Mouse (Mus musculus): ENCODE results near the gene Jmjd1c.

The Jmjd1c gene

DNA sequence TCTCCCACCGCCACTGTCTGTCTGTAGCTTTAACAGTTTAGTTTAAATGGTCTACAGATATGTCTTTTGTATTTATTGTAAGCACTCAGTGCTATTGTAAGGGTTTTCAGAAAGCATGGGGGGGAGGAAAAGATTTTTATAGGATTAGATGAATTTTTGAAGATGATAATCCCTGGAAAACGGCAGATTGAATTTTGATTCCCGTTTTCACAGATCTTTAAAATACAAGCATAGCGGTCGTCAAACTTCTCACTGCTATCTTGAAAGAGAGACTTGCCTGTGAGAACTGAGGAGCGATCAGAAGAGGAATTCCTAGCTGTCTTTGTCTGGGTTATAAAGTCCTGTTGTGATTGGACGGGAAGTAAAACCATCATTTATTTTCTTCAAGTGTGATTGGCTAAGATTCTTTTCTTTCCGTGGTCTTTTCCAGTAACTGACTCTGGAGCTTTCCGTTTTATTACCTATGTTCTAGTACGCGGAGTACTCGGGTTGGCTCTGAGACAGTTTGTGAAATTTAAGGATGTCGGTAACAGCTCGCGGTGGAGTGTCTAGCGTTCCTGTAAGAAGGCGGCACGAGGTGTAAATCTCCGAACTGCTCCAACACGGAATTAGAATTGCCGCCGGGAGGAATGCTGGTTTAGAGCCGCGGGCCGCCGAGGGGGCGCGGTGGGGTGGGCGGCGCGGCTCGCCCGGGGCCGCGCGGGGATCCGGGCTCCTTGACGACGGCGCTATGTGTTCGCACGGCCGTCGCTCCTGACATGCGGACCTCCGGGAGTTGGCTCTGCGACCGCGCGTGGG lies 30.3 kb downstream of the Jmjd1c start:
- peak in 1 of 2 experiments; percentile 13 for DNase-seq (ENCODE audit: low read depth in 2 of 2, low spot score in 2 of 2)

DNA sequence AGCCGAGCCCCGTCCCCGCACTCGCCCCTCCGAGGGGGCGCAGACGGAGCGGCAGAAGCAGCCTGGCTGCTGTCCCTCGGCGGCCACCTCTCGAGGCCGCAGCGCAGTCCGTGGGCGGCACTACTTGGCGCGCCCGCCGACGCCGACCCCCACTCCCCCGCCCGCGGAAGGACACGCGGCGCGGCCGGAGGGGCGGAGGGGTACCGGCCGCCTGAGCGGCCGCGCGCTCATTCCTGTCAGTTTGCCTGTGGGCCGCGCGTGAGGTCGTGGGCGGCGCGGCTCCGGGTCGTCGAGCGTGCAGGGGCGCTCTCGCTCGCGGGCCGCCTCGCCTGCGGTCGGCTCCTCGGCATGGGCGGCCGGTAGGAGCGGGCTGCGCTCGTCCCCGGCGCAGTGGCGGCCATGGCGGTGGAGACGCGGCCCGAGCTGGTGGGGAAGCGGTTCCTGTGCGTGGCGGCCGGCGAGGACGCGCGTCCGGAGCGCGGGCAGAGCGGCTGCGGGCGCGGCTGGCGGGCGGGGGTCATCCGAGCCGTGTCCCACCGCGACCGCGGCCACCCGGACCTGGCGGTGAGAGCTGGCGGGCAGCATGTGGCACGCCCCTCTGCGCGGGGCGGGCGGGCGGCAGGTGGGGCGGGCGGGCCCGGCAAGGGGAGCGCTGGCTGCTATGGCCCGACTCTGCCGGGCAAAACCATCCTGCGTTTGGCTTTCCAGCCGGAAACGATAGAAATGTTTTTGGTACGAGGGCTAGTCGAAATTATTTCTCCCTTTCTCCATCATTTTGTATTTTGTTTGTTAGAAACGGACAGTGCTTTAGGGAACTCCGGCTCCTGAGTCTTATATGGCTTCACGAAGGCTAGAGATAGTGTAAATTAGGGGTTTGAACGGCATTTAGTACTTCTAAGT lies 31.2 kb downstream of the Jmjd1c start:
- DNase-seq (ENCODE audit: low read depth in 2 of 2, low spot score in 2 of 2): peak; percentile 8 to 19

DNA sequence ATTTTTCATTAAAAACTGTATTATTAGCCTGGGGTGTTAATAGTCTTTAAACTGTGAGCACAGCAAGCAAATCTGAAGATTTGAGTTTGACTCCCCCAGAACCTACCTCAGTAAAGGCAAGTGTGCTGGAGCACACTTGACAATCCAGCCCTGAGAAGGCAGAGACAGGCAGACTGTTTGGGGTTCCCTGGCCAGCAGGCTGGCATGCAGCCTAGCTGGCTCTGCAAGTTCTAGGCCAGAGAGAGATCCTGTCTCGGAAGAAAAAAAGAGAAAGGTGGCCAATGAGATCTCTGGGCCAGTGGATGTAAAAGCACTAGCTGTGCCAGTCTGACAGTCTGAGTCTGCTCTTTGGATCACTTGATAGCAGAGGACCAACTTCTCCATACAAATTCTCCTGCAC lies 33.6 kb downstream of the Jmjd1c start:
- no peak for DNase-seq (ENCODE audit: low read depth in 2 of 2, low spot score in 2 of 2)

DNA sequence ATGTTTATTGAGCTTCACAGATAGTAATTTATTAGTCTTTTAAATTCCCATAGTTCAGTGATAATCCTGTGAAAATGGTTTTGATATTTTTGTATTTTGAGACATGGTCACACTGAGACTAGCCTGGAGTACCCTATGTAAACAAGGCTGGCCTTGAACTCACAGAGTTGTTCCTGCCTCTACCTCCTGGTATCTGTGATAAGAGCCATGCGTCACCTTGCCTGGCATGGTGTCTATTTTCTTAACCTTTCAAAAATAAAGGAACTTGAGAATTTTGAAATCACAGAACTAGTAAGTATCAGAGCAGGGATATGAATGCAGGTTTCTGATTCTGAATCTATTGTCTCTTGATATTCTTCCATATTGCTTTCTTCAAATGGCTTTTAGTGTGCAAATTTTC lies 35.8 kb downstream of the Jmjd1c start:
- no peak for DNase-seq (ENCODE audit: low read depth in 2 of 2, low spot score in 2 of 2)

DNA sequence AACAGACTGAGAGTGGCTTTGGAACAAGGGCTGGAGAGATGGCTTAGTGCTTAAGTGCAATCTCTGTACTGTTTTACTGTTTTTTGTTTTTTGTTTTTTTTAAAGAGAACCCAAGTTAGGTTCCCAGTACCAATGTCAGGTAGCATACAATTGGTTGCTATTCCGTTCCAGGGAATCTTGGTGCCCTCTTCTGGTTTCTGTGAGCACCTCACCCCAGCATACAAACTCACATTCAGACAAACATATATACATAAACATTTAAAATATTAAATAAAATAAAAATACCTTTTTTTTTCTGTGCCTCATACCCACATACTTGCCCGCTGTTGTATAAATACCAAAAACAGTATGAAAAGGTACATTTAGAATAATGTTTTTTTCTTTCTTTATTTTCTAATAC lies 38.4 kb downstream of the Jmjd1c start:
- DNase-seq (ENCODE audit: low read depth in 2 of 2, low spot score in 2 of 2): no peak

DNA sequence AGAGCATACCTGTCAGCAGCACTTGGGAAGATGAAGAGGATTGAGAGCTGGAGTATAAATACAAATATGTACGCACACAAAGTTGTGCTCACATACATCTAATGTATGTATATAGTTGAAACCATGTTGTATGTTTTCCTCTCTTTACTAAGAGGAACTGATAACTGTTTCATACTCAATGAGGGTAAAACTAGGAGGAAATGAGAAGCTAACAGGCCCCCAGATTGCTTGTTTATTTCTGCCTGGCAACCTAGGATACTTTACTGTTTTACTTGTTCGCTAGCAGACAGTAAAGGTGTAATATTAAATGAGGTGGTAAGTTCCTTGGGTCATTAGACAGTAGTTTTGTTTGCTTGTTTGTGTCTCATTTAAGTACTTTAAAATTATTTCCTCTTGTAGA lies 41.5 kb downstream of the Jmjd1c start:
- DNase-seq (ENCODE audit: low read depth in 2 of 2, low spot score in 2 of 2): no peak

DNA sequence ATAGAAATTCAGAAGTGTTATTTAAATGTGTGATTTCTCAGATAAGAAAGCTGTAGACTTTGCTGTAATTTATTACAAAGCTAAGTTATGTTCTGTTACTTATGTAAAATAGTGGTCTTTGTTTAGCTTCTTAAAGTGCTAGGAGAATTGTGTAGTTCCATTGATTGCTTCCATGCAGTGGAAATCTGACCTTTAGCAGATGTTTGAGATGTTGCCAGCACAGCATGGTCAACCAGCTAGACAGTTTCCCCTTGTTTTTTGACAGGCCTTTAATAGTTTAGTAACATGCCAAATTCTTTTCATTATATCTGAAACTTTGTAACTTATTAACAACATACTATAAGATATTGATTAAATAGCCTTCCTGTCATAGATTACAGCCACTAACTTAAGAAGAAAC lies 47.7 kb downstream of the Jmjd1c start:
- no peak for DNase-seq (ENCODE audit: low read depth in 2 of 2, low spot score in 2 of 2)

DNA sequence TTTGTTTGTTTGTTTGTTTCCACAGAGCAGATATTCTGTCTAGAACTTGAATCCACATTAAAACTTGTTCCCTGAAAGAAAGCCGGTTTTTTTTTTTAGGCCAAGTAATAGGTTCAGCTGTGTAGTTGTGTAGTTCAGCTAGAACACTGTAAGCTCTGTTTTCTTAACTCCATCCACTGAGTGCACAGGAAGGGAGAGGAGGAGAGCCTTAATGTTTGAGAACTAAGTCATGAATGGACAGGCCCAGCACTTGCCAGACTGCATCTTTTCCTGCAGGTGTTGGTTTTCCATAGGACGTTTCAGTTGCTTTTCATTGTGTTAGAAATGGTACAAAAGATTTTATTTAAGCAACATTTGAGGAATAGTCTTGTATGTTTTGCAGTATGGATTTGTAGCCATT lies 48.3 kb downstream of the Jmjd1c start:
- DNase-seq (ENCODE audit: low read depth in 2 of 2, low spot score in 2 of 2): no peak

DNA sequence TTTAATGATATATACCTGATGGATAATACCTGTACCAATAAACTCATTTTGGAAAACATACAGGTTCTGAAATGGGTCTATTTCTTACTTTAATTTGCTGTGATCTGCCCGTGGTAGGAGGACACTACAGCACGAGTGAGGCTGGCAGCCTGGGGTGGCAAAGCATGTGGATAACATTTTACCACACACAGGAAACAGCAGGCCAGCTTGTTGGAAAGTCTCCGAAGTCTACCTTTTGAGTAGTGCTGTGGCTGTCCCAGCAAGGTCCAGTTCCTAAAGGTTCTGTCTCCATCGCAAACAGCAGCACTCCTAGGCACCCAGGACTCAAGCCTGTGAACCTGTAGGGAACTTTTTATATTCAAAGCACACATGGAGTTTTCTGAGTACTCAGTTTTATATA lies 49.7 kb downstream of the Jmjd1c start:
- DNase-seq (ENCODE audit: low read depth in 2 of 2, low spot score in 2 of 2): no peak

DNA sequence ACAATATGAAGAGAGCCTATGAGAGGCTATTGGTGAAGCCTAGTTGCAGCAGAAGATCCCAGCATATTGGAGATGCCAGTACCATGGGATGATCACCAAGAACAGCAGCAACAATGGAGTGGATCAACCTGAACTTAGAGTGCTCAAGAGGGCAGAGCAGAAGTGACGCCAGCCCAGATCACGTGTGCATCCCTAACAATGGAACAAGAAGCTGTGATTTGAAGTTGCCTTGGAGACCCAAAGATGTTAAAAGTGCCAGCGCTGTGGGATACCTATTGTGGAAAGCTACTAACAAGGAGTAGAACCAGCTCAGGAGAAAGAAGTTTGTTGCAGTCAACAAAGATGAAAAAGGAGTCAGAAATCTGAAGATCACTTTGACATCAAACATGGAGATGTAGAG lies 55.8 kb downstream of the Jmjd1c start:
- DNase-seq (ENCODE audit: low read depth in 2 of 2, low spot score in 2 of 2): no peak

DNA sequence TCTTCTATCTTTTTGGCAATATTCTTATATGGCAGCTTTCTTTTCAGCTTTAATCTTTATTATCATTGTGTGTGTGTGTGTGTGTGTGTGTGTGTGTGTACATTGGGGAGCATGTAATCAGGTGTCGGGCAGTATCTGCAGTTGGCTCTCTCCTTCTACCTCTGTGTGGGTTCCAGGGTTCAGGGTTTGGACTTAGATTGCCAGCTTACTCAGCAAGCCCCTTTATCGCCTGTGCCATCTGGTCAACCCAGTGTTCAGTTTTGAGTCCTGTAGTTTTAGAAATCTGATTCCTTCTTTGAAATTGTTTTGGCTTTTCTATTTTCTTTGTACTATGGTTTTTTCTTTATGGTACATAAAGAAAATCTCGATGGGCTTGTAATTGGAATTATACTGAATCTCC lies 58.7 kb downstream of the Jmjd1c start:
- DNase-seq (ENCODE audit: low read depth in 2 of 2, low spot score in 2 of 2): no peak

DNA sequence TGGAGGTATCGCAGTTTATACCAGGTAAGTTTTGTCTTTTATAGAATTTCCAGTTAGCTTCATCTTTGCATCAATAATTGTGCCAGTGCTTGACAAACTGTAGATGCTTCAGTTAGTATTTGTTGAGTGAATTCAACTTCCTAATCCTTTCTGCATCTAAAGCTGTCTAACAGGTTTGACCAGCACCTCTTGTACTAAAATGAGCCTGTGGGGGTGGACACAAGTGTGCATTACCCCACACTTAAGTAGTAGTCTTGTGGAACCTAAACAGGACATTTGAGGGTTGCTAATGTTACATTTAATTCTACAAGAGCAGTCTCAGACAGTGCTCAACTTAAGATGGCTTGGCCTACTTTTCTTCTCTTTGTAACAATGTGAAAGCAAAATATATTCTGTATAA lies 78.1 kb downstream of the Jmjd1c start:
- DNase-seq (ENCODE audit: low read depth in 2 of 2, low spot score in 2 of 2): no peak

DNA sequence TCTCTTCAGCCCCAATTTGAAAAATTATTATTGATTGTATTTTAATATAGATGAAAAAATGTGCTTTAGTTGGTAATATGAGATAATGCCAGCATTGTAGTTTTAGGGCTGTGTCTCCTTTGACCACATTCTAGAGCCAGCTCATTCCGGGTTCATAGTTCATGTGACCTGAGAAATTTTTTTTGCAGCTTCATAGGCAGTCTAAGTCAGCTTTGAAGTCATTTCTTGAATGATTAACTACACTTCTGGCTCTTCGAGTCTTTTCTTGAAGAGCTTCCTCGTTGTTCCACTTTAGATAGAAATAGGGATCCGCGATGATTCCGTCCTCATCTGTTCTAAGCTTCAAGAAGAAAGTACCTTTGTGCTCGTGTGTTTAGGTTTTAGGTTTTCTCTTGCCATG lies 80.1 kb downstream of the Jmjd1c start:
- no peak for DNase-seq (ENCODE audit: low read depth in 2 of 2, low spot score in 2 of 2)

DNA sequence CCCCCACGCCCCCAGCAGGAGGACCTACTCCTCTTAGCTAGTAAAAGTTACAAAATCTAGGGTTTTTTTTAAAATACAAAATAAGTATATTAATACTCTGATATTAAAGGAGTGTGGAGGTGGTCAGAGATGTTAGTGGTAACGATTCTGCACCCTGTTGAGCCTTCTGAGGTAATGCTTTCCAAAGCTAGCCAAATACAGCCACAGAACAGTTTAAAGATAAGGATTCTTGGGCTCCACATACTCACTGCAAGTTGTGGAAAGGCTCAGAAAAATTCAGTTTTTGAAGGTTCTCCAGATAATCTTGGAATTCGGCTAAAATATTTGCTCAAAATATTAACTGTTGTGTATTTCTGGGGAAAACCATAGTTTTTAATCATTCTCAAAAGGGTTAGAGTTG lies 81.0 kb downstream of the Jmjd1c start:
- no peak for DNase-seq (ENCODE audit: low read depth in 2 of 2, low spot score in 2 of 2)

DNA sequence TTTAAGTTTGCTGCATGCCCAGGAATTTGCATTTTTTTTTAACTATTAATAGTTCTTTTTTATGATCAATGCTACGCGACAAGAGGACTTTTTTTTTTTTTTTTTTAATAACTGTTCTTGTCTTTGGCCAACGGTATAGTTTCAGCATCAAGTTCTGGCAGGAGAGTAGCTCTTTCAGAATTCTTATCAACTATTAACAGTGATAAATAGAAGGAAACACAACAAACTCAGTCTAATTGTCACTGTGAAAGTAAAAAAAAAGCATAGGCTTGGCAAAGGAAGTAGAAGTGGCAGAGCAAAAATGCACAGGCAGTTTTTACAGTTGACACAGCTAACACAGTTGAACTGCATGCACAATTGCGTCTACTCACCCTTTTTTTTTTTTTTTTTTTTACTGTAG lies 81.5 kb downstream of the Jmjd1c start:
- no peak for DNase-seq (ENCODE audit: low read depth in 2 of 2, low spot score in 2 of 2)

DNA sequence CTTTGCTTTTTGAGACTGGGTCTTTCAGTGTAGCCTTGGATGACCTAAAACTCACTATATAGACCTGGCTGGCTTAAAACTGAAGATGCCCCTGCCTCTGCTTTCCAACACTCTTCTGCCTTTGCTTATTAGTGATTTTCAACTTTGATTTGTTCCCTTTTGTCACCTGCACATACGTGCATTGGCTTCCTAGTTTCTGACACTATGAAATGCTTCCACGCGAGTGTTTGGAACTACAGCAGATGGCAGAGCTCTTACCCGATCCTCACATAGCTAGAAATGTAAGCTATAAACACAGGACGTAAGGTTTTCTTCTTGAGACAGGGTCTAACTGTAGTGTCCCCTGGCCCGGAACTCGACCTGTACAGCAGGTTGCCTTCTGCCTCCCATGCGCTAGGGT lies 84.1 kb downstream of the Jmjd1c start:
- DNase-seq (ENCODE audit: low read depth in 2 of 2, low spot score in 2 of 2): no peak

DNA sequence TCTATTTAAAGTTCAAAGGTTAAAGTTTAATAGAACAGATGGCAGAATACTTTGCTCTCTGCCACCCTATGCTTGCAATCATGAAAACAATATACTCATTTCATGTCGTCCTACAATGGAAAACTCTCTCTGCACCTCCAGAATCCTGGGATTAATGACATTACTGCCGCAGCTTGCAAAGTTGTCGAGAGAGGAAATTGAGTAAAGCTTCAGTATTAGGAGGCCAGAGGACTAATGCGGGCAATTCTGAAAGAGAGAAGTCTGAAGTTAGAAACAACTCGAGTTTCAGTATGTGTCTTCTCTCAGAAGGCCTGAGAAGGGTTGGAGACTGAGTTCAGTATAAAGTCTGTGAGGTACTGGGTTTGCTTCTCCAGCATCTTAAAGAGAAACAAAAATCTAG lies 84.9 kb downstream of the Jmjd1c start:
- no peak for DNase-seq (ENCODE audit: low read depth in 2 of 2, low spot score in 2 of 2)

DNA sequence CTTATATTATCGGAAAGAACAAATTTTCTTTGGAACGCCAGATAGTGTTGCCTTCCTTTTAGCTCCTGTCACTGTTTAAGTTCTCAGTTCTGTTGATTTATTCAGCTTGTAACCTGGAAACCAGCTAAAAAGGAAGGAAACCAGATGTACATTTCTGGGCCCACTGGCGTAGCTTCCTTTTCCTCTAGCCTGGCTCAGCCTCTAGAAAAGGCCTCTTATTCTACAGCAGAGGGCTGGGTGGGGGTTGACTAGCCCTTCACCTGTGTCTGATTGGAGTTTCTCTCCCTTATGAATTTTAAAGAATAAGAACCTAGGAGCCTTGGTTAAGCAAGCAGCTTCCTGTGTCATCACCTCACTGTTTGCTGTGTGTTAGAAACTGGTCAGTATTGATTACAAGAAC lies 86.7 kb downstream of the Jmjd1c start:
- peak in 1 of 2 experiments; percentile 13 for DNase-seq (ENCODE audit: low read depth in 2 of 2, low spot score in 2 of 2)

DNA sequence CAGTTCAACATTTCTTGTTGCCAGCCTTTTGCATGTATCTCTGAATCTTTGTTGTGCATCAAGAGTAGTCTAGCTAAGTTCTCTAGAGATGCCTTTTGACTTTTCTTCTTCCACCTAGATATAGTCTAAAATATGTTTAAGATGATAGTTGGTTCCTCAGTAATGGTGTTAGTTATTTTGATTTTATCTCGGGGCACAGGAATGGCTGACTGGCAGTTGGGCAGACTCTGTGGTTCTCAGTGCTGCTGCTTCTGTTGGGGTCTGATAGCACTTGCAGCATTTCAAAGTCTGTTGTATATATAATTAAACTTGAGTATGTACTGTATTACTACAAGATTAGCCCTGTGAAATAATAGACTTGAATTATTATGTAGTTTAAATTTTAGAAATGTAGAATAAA lies 87.2 kb downstream of the Jmjd1c start:
- DNase-seq (ENCODE audit: low read depth in 2 of 2, low spot score in 2 of 2): no peak

DNA sequence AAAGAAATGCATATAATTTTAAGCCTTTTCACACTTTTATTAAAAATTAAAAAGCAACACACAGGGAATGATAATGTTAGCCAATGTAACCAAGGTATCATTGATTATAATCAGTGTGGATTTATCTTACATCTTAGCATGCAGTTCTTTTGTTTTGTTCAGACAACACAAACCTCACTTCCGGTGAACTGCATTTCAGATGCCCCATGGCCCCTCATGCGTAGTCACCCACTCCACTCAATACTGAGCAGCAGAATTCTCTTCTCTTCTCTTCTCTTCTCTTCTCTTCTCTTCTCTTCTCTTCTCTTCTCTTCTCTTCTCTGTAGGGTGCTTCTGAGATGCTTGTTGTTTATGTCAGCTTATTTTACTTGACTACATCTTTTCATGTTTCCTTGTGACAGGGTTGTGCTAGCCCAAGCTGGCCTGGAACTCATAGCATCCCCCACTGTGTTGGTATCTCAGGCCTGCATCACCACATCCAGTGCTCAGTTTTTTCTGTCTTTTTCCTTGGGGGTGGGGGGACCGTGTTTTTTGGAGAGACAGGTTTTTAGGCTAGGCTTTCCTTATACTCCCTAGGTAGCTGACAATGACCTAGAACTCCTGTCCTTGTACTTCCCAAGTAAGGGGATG lies 88.6 kb downstream of the Jmjd1c start:
- no peak for DNase-seq (ENCODE audit: low read depth in 2 of 2, low spot score in 2 of 2)

DNA sequence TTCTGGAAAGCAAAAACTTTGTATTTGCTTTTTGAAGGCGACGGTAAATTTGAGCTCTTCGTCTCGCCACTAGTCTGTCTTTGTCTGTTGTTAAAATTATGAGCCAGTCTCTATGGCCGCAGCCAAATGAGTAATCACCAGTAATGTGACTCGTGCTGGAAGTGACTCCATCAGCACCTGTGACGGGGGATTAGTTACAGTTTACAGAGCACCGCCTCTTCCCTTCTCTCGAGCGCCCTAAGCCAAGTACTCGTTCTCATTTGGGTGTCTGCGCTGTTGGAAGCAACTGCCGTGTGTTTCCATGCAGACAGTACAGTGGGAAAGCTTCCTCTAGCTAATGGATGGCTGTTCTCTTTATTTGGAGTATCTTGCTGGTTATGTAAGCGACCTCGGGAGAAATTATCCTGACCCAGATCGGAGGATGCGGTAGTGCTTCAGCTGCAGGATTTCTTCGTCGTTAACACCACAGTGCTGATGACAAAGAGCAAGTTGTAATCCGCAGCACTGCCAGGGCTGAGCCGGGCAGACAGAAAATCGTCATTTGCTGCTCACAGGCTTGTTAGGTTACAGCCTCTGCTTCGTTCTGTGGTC lies 89.7 kb downstream of the Jmjd1c start:
- DNase-seq (ENCODE audit: low read depth in 2 of 2, low spot score in 2 of 2): peak; percentile 71

DNA sequence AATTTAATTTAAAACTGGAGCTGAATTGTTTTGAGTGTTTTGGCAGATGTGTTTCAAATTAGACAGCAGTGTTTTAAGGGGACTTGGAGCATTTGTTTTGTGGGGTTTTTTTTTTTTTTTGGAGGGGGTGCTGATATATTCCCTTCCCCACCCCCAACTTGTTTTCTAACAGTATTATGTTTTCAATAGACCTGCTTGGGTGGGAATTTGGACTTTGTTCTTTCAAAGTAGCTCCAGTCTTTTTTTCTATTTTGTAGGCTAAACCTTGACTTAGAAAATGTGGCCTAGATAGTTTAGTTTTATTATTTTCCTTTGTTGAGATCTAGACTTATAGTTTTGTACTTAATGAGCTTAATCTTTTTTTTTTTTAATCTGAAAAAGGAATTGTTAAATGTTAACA lies 90.6 kb downstream of the Jmjd1c start:
- DNase-seq (ENCODE audit: low read depth in 2 of 2, low spot score in 2 of 2): no peak

All from CD8-positive naive resting alpha-beta T cell, adult 2 months (primary cell).